Mouse (Mus musculus): Measurements from ENCODE around the gene Agap1. TPM values are rescaled to one million over a fixed set of nuclear protein-coding genes. Genes with fewer than 3 reads are reported as not detected.

The Agap1 gene
- total and polyA plus RNA-seq, 3 experiments = 0.01 TPM; not detected in 2

DNA sequence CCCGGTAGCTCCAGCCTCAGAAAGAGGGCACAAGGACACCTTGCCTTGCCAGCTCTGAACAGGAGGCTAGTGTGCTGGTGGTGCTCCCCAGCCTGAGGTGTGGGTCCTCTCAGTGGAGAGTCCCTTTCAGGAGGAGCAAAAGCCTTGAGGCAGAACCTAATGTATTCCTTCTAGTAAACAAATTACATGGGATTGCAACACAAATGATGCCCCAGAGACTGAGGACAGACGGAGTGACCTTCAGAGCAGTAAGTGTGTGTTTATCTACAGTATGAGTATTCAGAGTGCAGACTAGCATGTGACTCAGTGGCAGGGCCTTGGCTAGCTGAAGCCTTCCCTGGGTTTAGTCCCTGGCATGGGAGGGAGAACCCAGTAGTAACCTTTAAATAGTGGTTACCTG is 165.4 kb downstream of the Agap1 start:
- no peak for DNase-seq (ENCODE audit: low read depth, low spot score)
- Histone ChIP-seq H3K27me3 (ENCODE audit: control insufficient read depth in 1 of 2, insufficient read depth in 2 of 2, low read length in 2 of 2) (no peaks in the 10 kb centered on the region), H3K27ac (ENCODE audit: control insufficient read depth, low read depth, low read length) (no peak overlapping the region), H3K36me3 (ENCODE audit: control insufficient read depth in 1 of 2, insufficient read depth in 2 of 2, low read length in 2 of 2) (no peaks in the 10 kb centered on the region), H3K9ac (ENCODE audit: control insufficient read depth, low read depth, low read length, poor library complexity, severe bottlenecking) (no peak overlapping the region), H3K9me3 (replicated peaks; ENCODE audit: insufficient read depth, low read length) (no peaks in the 10 kb centered on the region), H3K4me3 (ENCODE audit: control insufficient read depth in 1 of 2, insufficient read depth in 1 of 2, low read depth in 2 of 2, low read length in 2 of 2) (no peak overlapping the region), H3K4me1 (ENCODE audit: control insufficient read depth in 1 of 2, insufficient read depth in 2 of 2, low read length in 2 of 2) (no peaks in the 10 kb centered on the region), H3K79me2 (ENCODE audit: control insufficient read depth, insufficient read depth, low read length, poor library complexity) (no peaks in the 10 kb centered on the region)
- no peak for TF ChIP-seq MYC (IDR thresholded peaks at IDR 0.05; ENCODE audit: low read depth, low read length)
- TF ChIP-seq ZNF384 (IDR thresholded peaks at IDR 0.05; ENCODE audit: low read depth, low read length) = no peak
- TF ChIP-seq ETS1 (IDR thresholded peaks at IDR 0.05; ENCODE audit: low read depth, low read length) = no peak
- no peak for TF ChIP-seq TCF12 (IDR thresholded peaks at IDR 0.05; ENCODE audit: low read depth, low read length)
- TF ChIP-seq CHD2 (IDR thresholded peaks at IDR 0.05; ENCODE audit: low read length) = no peak
- TF ChIP-seq TAL1 (IDR thresholded peaks at IDR 0.05; ENCODE audit: low read length) = no peak
- no peak for TF ChIP-seq MEF2A (IDR thresholded peaks at IDR 0.05; ENCODE audit: extremely low read depth, insufficient replicate concordance, low read depth, low read length, poor library complexity, severe bottlenecking)
- no peak for TF ChIP-seq NELFE (IDR thresholded peaks at IDR 0.05; ENCODE audit: low read depth, low read length)
- no peak for TF ChIP-seq MYB (IDR thresholded peaks at IDR 0.05; ENCODE audit: low read depth, low read length)
- TF ChIP-seq MAX (IDR thresholded peaks at IDR 0.05; ENCODE audit: low read length) = no peak
- no peak for TF ChIP-seq ZKSCAN1 (IDR thresholded peaks at IDR 0.05; ENCODE audit: low read depth, low read length)
- TF ChIP-seq POLR2AphosphoS5 (IDR thresholded peaks at IDR 0.05; ENCODE audit: borderline replicate concordance, low read depth, low read length) = no peak
- no peak for TF ChIP-seq KAT2A (conservative IDR thresholded peaks at IDR 0.05; ENCODE audit: low read depth, low read length)
- TF ChIP-seq ZMIZ1 (IDR thresholded peaks at IDR 0.05; ENCODE audit: low read depth, low read length) = no peak
- no peak for TF ChIP-seq RCOR1 (IDR thresholded peaks at IDR 0.05; ENCODE audit: low read depth, low read length)
- TF ChIP-seq POLR2AphosphoS2 (IDR thresholded peaks at IDR 0.05; ENCODE audit: low read length) = no peak
- TF ChIP-seq E2F4 (IDR thresholded peaks at IDR 0.05; ENCODE audit: borderline replicate concordance, low read depth, low read length) = no peak
- no peak for TF ChIP-seq CHD1 (IDR thresholded peaks at IDR 0.05; ENCODE audit: low read depth, low read length)
- no peak for TF ChIP-seq CTCF (IDR thresholded peaks at IDR 0.05 in 2 of 3, conservative IDR thresholded peaks at IDR 0.05 in 1 of 3; ENCODE audit: control insufficient read depth in 1 of 3, insufficient read depth in 1 of 3, low read depth in 2 of 3, low read length in 3 of 3, poor library complexity in 1 of 3, severe bottlenecking in 1 of 3)

DNA sequence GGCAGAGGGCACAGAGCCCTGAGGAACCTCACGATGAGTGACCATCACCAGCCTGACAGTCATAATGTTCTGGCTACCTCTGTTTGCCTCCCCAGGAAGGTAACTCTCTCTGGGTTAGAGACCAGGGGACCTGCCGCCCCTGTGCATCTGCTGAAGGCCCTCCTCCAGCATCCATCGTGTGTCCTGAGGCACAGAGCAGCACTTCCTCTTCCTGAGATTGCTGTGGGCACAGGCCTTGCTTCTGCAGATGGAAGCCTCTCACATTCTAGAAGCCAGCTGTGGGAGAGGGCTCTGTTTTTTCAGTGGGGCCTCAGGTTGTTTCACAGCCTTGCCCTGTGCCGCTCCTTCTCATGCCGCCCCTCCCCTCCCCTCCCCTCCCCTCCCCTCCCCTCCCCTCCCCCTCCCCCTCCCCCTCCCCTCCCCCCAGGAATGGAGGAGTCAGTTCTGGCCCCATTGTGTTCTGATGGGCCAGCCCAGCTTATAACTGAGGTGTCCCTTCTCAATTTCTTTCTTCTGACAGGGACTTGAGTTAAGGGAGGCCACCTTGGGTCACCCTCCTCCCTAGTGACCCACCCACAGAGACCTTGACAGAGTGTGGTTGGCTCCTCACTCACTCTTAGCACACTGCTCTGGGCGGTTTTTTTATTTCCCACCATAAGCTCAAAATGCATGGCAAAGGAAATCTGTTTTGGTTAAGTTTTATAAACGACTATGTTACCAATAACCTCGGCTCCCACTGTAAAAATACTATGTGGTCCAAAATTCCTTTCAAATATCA is 166.6 kb downstream of the Agap1 start:
- TF ChIP-seq POLR2AphosphoS5 (IDR thresholded peaks at IDR 0.05; ENCODE audit: borderline replicate concordance, low read depth, low read length) (no peak), GATA1 (IDR thresholded peaks at IDR 0.05; ENCODE audit: low read depth, low read length) (no peak), CHD1 (IDR thresholded peaks at IDR 0.05; ENCODE audit: low read depth, low read length) (no peak), RCOR1 (IDR thresholded peaks at IDR 0.05; ENCODE audit: low read depth, low read length) (no peak), ZMIZ1 (IDR thresholded peaks at IDR 0.05; ENCODE audit: low read depth, low read length) (no peak), MAZ (IDR thresholded peaks at IDR 0.05; ENCODE audit: low read depth, low read length) (no peak), TBP (IDR thresholded peaks at IDR 0.05; ENCODE audit: low read depth, low read length) (no peak), ELF1 (IDR thresholded peaks at IDR 0.05; ENCODE audit: low read depth, low read length) (no peak), USF2 (IDR thresholded peaks at IDR 0.05; ENCODE audit: borderline replicate concordance in 1 of 2, insufficient read depth in 1 of 2, low read depth in 1 of 2, low read length in 2 of 2) (no peak), JUND (IDR thresholded peaks at IDR 0.05; ENCODE audit: low read depth, low read length) (no peak), MXI1 (IDR thresholded peaks at IDR 0.05; ENCODE audit: low read depth, low read length) (no peak), MYC (IDR thresholded peaks at IDR 0.05; ENCODE audit: low read depth, low read length) (no peak), EP300 (IDR thresholded peaks at IDR 0.05; ENCODE audit: low read depth in 1 of 2, low read length in 2 of 2) (no peak), NELFE (IDR thresholded peaks at IDR 0.05; ENCODE audit: low read depth, low read length) (no peak), KAT2A (conservative IDR thresholded peaks at IDR 0.05; ENCODE audit: low read depth, low read length) (no peak), GABPA (IDR thresholded peaks at IDR 0.05; ENCODE audit: low read depth, low read length) (no peak)
- Histone ChIP-seq H3K9ac (ENCODE audit: control insufficient read depth, low read depth, low read length, poor library complexity, severe bottlenecking) (no peak overlapping the region), H3K4me3 (ENCODE audit: control insufficient read depth in 1 of 2, insufficient read depth in 1 of 2, low read depth in 2 of 2, low read length in 2 of 2) (no peak overlapping the region), H3K27ac (ENCODE audit: control insufficient read depth, low read depth, low read length) (no peak overlapping the region), H3K36me3 (ENCODE audit: control insufficient read depth in 1 of 2, insufficient read depth in 2 of 2, low read length in 2 of 2) (no peaks in the 10 kb centered on the region), H3K27me3 (ENCODE audit: control insufficient read depth in 1 of 2, insufficient read depth in 2 of 2, low read length in 2 of 2) (no peaks in the 10 kb centered on the region), H3K79me2 (ENCODE audit: control insufficient read depth, insufficient read depth, low read length, poor library complexity) (no peaks in the 10 kb centered on the region), H3K4me1 (ENCODE audit: control insufficient read depth in 1 of 2, insufficient read depth in 2 of 2, low read length in 2 of 2) (no peaks in the 10 kb centered on the region), H3K9me3 (replicated peaks; ENCODE audit: insufficient read depth, low read length) (no peaks in the 10 kb centered on the region)
- no peak for DNase-seq (ENCODE audit: low read depth, low spot score)

Data from MEL (cell line).